Mouse (Mus musculus): ENCODE data around the gene Tex29. TPM values are rescaled to one million over a fixed set of nuclear protein-coding genes. Genes with fewer than 3 reads are reported as not detected.

Gene Tex29
- total and polyA plus RNA-seq, 3 experiments, result not detected

- Histone ChIP-seq H3K9ac (ENCODE audit: control insufficient read depth, low read depth, low read length, poor library complexity, severe bottlenecking) (no peak overlapping the region), H3K27ac (ENCODE audit: control insufficient read depth, low read depth, low read length) (no peak overlapping the region), H3K27me3 (ENCODE audit: control insufficient read depth in 1 of 2, insufficient read depth in 2 of 2, low read length in 2 of 2) (no peaks in the 10 kb centered on the region), H3K4me1 (ENCODE audit: control insufficient read depth in 1 of 2, insufficient read depth in 2 of 2, low read length in 2 of 2) (no peaks in the 10 kb centered on the region), H3K79me2 (ENCODE audit: control insufficient read depth, insufficient read depth, low read length, poor library complexity) (no peaks in the 10 kb centered on the region), H3K36me3 (ENCODE audit: control insufficient read depth in 1 of 2, insufficient read depth in 2 of 2, low read length in 2 of 2) (no peaks in the 10 kb centered on the region), H3K4me3 (ENCODE audit: control insufficient read depth in 1 of 2, insufficient read depth in 1 of 2, low read depth in 2 of 2, low read length in 2 of 2) (no peak overlapping the region), H3K9me3 (replicated peaks; ENCODE audit: insufficient read depth, low read length) (no peaks in the 10 kb centered on the region)
- TF ChIP-seq RAD21 (IDR thresholded peaks at IDR 0.05; ENCODE audit: low read depth, low read length) (no peak), E2F4 (IDR thresholded peaks at IDR 0.05; ENCODE audit: borderline replicate concordance, low read depth, low read length) (no peak), MYC (IDR thresholded peaks at IDR 0.05; ENCODE audit: low read depth, low read length) (no peak), RCOR1 (IDR thresholded peaks at IDR 0.05; ENCODE audit: low read depth, low read length) (no peak), TBP (IDR thresholded peaks at IDR 0.05; ENCODE audit: low read depth, low read length) (no peak), BHLHE40 (IDR thresholded peaks at IDR 0.05; ENCODE audit: borderline replicate concordance, low read depth, low read length) (no peak), MAX (IDR thresholded peaks at IDR 0.05; ENCODE audit: low read length) (no peak), MYB (IDR thresholded peaks at IDR 0.05; ENCODE audit: low read depth, low read length) (no peak), KAT2A (conservative IDR thresholded peaks at IDR 0.05; ENCODE audit: low read depth, low read length) (no peak), CHD1 (IDR thresholded peaks at IDR 0.05; ENCODE audit: low read depth, low read length) (no peak), ETS1 (IDR thresholded peaks at IDR 0.05; ENCODE audit: low read depth, low read length) (no peak), GATA1 (IDR thresholded peaks at IDR 0.05; ENCODE audit: low read depth, low read length) (no peak), HCFC1 (IDR thresholded peaks at IDR 0.05; ENCODE audit: low read depth, low read length) (no peak), POLR2AphosphoS5 (IDR thresholded peaks at IDR 0.05; ENCODE audit: borderline replicate concordance, low read depth, low read length) (no peak)
- no peak for DNase-seq (ENCODE audit: low read depth, low spot score)
These were observed 58.5 kb downstream of the Tex29 start for GRCm38 (mm10) chr8:11898814-11899213.

Other genes starting within 250 kb of the Tex29 start
- gene Ankrd10, start 204.7 kb upstream of the Tex29 start, total RNA-seq (2012; rRNA removed), result 68.5 and 74.8 TPM in 2 replicates
- gene Ankrd10, start 204.7 kb upstream of the Tex29 start, polyA plus RNA-seq (2012; ENCODE audit: insufficient read depth in 1 of 2, insufficient read length in 2 of 2, low read depth in 1 of 2, low replicate concordance in 2 of 2, missing spikeins in 1 of 2), result 10 to 100 TPM in 1 of 2 experiments, not detected in 1; 70.4 TPM
- not detected in 2 replicates for gene 1700016D06Rik, start 139.4 kb upstream of the Tex29 start, total RNA-seq (2012; rRNA removed)
- gene 1700016D06Rik, start 139.4 kb upstream of the Tex29 start, polyA plus RNA-seq (2012; ENCODE audit: insufficient read depth in 1 of 2, insufficient read length in 2 of 2, low read depth in 1 of 2, low replicate concordance in 2 of 2, missing spikeins in 1 of 2), result not detected
- gene Arhgef7, start 112.8 kb upstream of the Tex29 start, total RNA-seq (2012; rRNA removed), result 18.7 and 21.0 TPM in 2 replicates
- 10 to 100 TPM in 1 of 2 experiments, not detected in 1; 36.8 TPM for gene Arhgef7, start 112.8 kb upstream of the Tex29 start, polyA plus RNA-seq (2012; ENCODE audit: insufficient read depth in 1 of 2, insufficient read length in 2 of 2, low read depth in 1 of 2, low replicate concordance in 2 of 2, missing spikeins in 1 of 2)

All from MEL (cell line).